Mouse (Mus musculus) layer of hippocampus, adult 9-10 months (tissue): ENCODE results near the gene Rerg.
"Not testable (repeated sequence)": the region's sequence is repeated elsewhere in the genome, so short reads cannot be mapped to it uniquely, and the experiment has no call there.

Experiments
- DNase-seq: peaks from one replicate; pipeline ENCODE4 v3.0.0; 2022; ENCODE audit warnings: low spot score

Gene Rerg

GRCm38 (mm10) chr6:137072256-137072655 lies 98.0 kb downstream of the Rerg start:
- no peak for DNase-seq

- DNase-seq = no peak
These were observed 98.8 kb downstream of the Rerg start for GRCm38 (mm10) chr6:137071466-137071865.

- no peak for DNase-seq
These were observed 104.8 kb downstream of the Rerg start for GRCm38 (mm10) chr6:137065506-137065905.

- peak; percentile 48 for DNase-seq
These were observed 105.5 kb downstream of the Rerg start for GRCm38 (mm10) chr6:137064786-137065185.

GRCm38 (mm10) chr6:137063239-137063940 lies 106.9 kb downstream of the Rerg start:
- DNase-seq = no peak

- DNase-seq = no peak
These were observed 108.3 kb downstream of the Rerg start for GRCm38 (mm10) chr6:137061880-137062531.

GRCm38 (mm10) chr6:137060595-137060994 lies 109.7 kb downstream of the Rerg start:
- no peak for DNase-seq

GRCm38 (mm10) chr6:137058257-137058656 lies 112.0 kb downstream of the Rerg start:
- DNase-seq = no peak

- no peak for DNase-seq
These were observed 116.2 kb downstream of the Rerg start for GRCm38 (mm10) chr6:137054073-137054472.

- DNase-seq = no peak
These were observed 116.8 kb downstream of the Rerg start for GRCm38 (mm10) chr6:137053464-137053863.

- DNase-seq = no peak
These were observed 117.3 kb downstream of the Rerg start for GRCm38 (mm10) chr6:137053006-137053405.

- no peak for DNase-seq
These were observed 123.3 kb downstream of the Rerg start for GRCm38 (mm10) chr6:137047036-137047435.

- DNase-seq = no peak
These were observed 125.2 kb downstream of the Rerg start for GRCm38 (mm10) chr6:137045011-137045504.

- DNase-seq = not testable (repeated sequence)
These were observed 134.5 kb downstream of the Rerg start for GRCm38 (mm10) chr6:137035611-137036395.

GRCm38 (mm10) chr6:137030611-137031097 lies 139.6 kb downstream of the Rerg start:
- DNase-seq = no peak

GRCm38 (mm10) chr6:137029931-137030610 lies 140.2 kb downstream of the Rerg start:
- DNase-seq = no peak

- DNase-seq = no peak
These were observed 144.8 kb downstream of the Rerg start for GRCm38 (mm10) chr6:137025461-137025860.

GRCm38 (mm10) chr6:137024541-137024940 lies 145.8 kb downstream of the Rerg start:
- no peak for DNase-seq

GRCm38 (mm10) chr6:137017216-137017973 lies 152.9 kb downstream of the Rerg start:
- no peak for DNase-seq

- no peak for DNase-seq
These were observed 156.0 kb downstream of the Rerg start for GRCm38 (mm10) chr6:137014346-137014745.

GRCm38 (mm10) chr6:137011187-137011586 lies 159.1 kb downstream of the Rerg start:
- no peak for DNase-seq
